Comparison of ENCODE assay signal across 8 mouse cellular contexts in the genomic region with DNA sequence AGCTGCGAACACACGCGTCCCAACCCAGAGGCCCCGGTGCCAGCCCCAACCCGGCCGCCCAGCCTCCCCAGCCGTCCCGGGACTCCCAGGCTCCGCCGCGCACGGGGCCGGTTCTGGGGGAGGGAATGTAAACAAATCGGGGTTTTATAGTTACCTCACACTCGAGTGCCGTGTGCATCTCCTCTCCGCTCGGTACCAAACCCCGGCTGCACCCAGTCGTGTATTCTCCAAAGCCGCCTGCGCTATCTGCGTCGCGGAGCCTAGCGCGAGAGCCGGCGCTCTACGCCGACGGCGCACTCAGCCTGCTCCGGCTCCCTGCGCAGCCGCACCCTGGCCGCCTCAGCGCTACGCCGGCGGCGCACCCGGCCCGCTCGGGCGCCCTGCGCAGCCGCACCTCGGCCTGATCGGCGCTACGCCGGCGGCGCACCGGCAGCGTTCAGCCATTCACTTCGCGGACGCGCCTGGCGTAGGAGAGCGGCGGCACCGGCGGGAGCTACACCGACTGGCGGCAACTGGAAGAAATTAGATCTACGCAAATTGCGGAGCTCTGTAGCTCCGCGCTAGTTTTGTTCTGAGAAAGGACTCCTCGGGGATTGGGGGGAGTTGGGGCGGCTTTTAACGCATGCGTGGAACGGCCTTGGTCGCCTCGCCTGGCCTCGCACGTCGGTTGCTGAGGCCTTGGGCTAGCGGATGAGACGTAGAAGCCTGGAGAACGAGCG. TPM values are rescaled to one million over a fixed set of nuclear protein-coding genes. Genes with fewer than 3 reads are reported as not detected.
DNase-seq lines count a peak whose midpoint lies in the region; ATAC-seq and TF ChIP-seq lines count a peak whose summit lies in the region.

No protein-coding gene starts in this region.

- peak; percentile 61 for TF ChIP-seq EP300 in liver, embryonic 14.5 days (IDR thresholded peaks at IDR 0.05; ENCODE audit: low read depth)
- peak; percentile 84 for TF ChIP-seq EP300 in stomach, postnatal 0 days (optimal IDR thresholded peaks at IDR 0.05)

- peak overlapping the region; percentile 72 for H3K4me2 ChIP-seq in heart, embryonic 15.5 days
- peak overlapping the region; percentile 81 for H3K4me2 ChIP-seq in liver, embryonic 14.5 days (ENCODE audit: low read depth)
- peak overlapping the region; percentile 62 for H3K4me2 ChIP-seq in neural tube, embryonic 11.5 days (ENCODE audit: low read depth)
- H3K4me2 ChIP-seq in stomach, postnatal 0 days (replicated peaks; ENCODE audit: low read depth), result peak overlapping the region; percentile 66

- H3K27me3 ChIP-seq in heart, embryonic 15.5 days, result no peaks in the 10 kb centered on the region
- H3K27me3 ChIP-seq in liver, embryonic 14.5 days (ENCODE audit: control insufficient read depth, insufficient read depth, low read length), result no peaks in the 10 kb centered on the region
- no peaks in the 10 kb centered on the region for H3K27me3 ChIP-seq in neural tube, embryonic 11.5 days (ENCODE audit: control insufficient read depth, insufficient read depth, low read length)
- H3K27me3 ChIP-seq in stomach, postnatal 0 days (ENCODE audit: control insufficient read depth, insufficient read depth, low read length), result no peaks in the 10 kb centered on the region

- WGBS in heart, embryonic 15.5 days, result under 1% methylated on average over 83 of the region's 86 CpGs
- WGBS in liver, embryonic 14.5 days (ENCODE audit: insufficient replicate concordance), result under 1% methylated on average over 86 of the region's 86 CpGs
- WGBS in neural tube, embryonic 11.5 days, result under 1% methylated on average over 85 of the region's 86 CpGs
- under 1% methylated on average over 86 of the region's 86 CpGs for WGBS in stomach, postnatal 0 days

- H3K4me1 ChIP-seq in brown adipose tissue, adult 24 weeks (ENCODE audit: control insufficient read depth, insufficient read depth, insufficient read length, low read length), result peaks cover 2% of the 10 kb centered on the region; the same call in 1 of the 2 replicates
- peaks cover 14% of the 10 kb centered on the region; the same call in 1 of the 2 replicates for H3K4me1 ChIP-seq in heart, embryonic 15.5 days (replicated peaks)
- peaks cover 3 to 6% of the 10 kb centered on the region in 2 experiments; a peak in 3 of 4 replicates for H3K4me1 ChIP-seq in liver, embryonic 14.5 days (replicated peaks; ENCODE audit: control insufficient read depth in 2 of 2, insufficient read depth in 2 of 2, low read length in 1 of 2)
- peaks cover 3% of the 10 kb centered on the region; the same call in 1 of the 2 replicates for H3K4me1 ChIP-seq in neural tube, embryonic 11.5 days (ENCODE audit: control insufficient read depth, insufficient read depth, low read length)
- no peaks in the 10 kb centered on the region for H3K4me1 ChIP-seq in stomach, postnatal 0 days (replicated peaks; ENCODE audit: control insufficient read depth, insufficient read depth)

- DNase-seq in CD4-positive, CD25-positive, alpha-beta regulatory T cell, adult 2 months (ENCODE audit: low read depth, low spot score), result peak; percentile 98
- peak; percentile 91 for DNase-seq in fibroblast of lung, adult 2 months (ENCODE audit: low read depth)
- peak; percentile 95 to 96 for DNase-seq in kidney, postnatal 25 days
- DNase-seq in liver, embryonic 14.5 days (ENCODE audit: low read depth in 3 of 3, low spot score in 3 of 3), result peak; percentile 82 to 87 (median 86)
- peak; percentile 99 for DNase-seq in neural tube, embryonic 11.5 days (ENCODE audit: low spot score)
- peak; percentile 98 for DNase-seq in stomach, postnatal 0 days (ENCODE audit: low spot score)

- no peak; the same call in 1 of the 2 replicates for TF ChIP-seq CTCF in liver, embryonic 14.5 days (IDR thresholded peaks at IDR 0.05; ENCODE audit: low read depth)
- peak; percentile 41 for TF ChIP-seq CTCF in stomach, postnatal 0 days (IDR thresholded peaks at IDR 0.05; ENCODE audit: low read depth)

- peak overlapping the region; percentile 82 for H3K4me3 ChIP-seq in brown adipose tissue, adult 24 weeks (ENCODE audit: insufficient read depth, low read depth, low read length)
- H3K4me3 ChIP-seq in heart, embryonic 15.5 days, result peak overlapping the region; percentile 91
- peak overlapping the region; percentile 77 to 94 for H3K4me3 ChIP-seq in liver, embryonic 14.5 days (ENCODE audit: insufficient read depth in 1 of 2, low read depth in 2 of 2, low read length in 2 of 2)
- H3K4me3 ChIP-seq in neural tube, embryonic 11.5 days (ENCODE audit: low read depth, low read length), result peak overlapping the region; percentile 91
- peak overlapping the region; percentile 99 for H3K4me3 ChIP-seq in stomach, postnatal 0 days (ENCODE audit: low read depth, low read length)

- ATAC-seq in heart, embryonic 15.5 days (replicated peaks; ENCODE audit: insufficient number of reproducible peaks, insufficient read depth, low FRiP score, low read depth), result peak; percentile 95
- peak; percentile 94 for ATAC-seq in liver, embryonic 14.5 days (ENCODE audit: insufficient read depth)
- ATAC-seq in neural tube, embryonic 11.5 days (ENCODE audit: insufficient read depth, low FRiP score, low TSS enrichment), result peak; percentile 94
- peak; percentile 95 for ATAC-seq in stomach, postnatal 0 days (ENCODE audit: low FRiP score, low TSS enrichment)

- H3K36me3 ChIP-seq in heart, embryonic 15.5 days, result no peaks in the 10 kb centered on the region
- no peaks in the 10 kb centered on the region for H3K36me3 ChIP-seq in liver, embryonic 14.5 days (replicated peaks; ENCODE audit: control insufficient read depth, insufficient read depth, low read depth)
- H3K36me3 ChIP-seq in neural tube, embryonic 11.5 days (ENCODE audit: control insufficient read depth, insufficient read depth, low read length), result no peaks in the 10 kb centered on the region
- H3K36me3 ChIP-seq in stomach, postnatal 0 days (ENCODE audit: control insufficient read depth, insufficient read depth, low read length), result no peaks in the 10 kb centered on the region

- no peaks in the 10 kb centered on the region for H3K9me3 ChIP-seq in heart, embryonic 15.5 days (replicated peaks)
- H3K9me3 ChIP-seq in liver, embryonic 14.5 days (ENCODE audit: control insufficient read depth, low read length), result no peaks in the 10 kb centered on the region
- no peaks in the 10 kb centered on the region for H3K9me3 ChIP-seq in neural tube, embryonic 11.5 days (ENCODE audit: control insufficient read depth, low read length)
- H3K9me3 ChIP-seq in stomach, postnatal 0 days (ENCODE audit: control insufficient read depth, low read length), result no peaks in the 10 kb centered on the region

- peak overlapping the region; percentile 98 for H3K9ac ChIP-seq in heart, embryonic 15.5 days
- H3K9ac ChIP-seq in liver, embryonic 14.5 days (replicated peaks), result peak overlapping the region; percentile 96
- H3K9ac ChIP-seq in neural tube, embryonic 11.5 days (ENCODE audit: low read length), result peak overlapping the region; percentile 94
- peak overlapping the region; percentile 100 for H3K9ac ChIP-seq in stomach, postnatal 0 days (ENCODE audit: low read length)

- peak overlapping the region; percentile 99 for H3K27ac ChIP-seq in brown adipose tissue, adult 24 weeks (replicated peaks; ENCODE audit: low read depth, low read length)
- peak overlapping the region; percentile 99 for H3K27ac ChIP-seq in heart, embryonic 15.5 days
- H3K27ac ChIP-seq in liver, embryonic 14.5 days, result peak overlapping the region; percentile 72
- peak overlapping the region; percentile 98 for H3K27ac ChIP-seq in neural tube, embryonic 11.5 days (ENCODE audit: low read depth, low read length)
- peak overlapping the region; percentile 100 for H3K27ac ChIP-seq in stomach, postnatal 0 days (replicated peaks)

RNA-seq across cellular contexts. Expression of gene Slc39a10, which starts 39.2 kb away (rescaled TPM):
- polyA plus RNA-seq in brown adipose tissue, adult 24 weeks (2012; ENCODE audit: insufficient read depth, insufficient read length, missing spikeins), result 4.4 and 9.2 TPM in 2 replicates
- 21.7 and 22.2 TPM in 2 replicates for polyA plus RNA-seq in heart, embryonic 15.5 days (2015; fragmentation: Nextera tagmentation; extraction: Ambion mirVana)
- polyA plus RNA-seq in liver, embryonic 14.5 days (2012; rRNA removed), result 1.7 and 2.2 TPM in 2 replicates
- 4.0 and 5.2 TPM in 2 replicates for polyA plus RNA-seq in liver, embryonic 14.5 days (2014; fragmentation: Nextera tagmentation; extraction: Ambion mirVana)
- 81.1 and 83.9 TPM in 2 replicates for polyA plus RNA-seq in neural tube, embryonic 11.5 days (2014; fragmentation: Nextera tagmentation; extraction: Ambion mirVana)
- 17.8 and 21.6 TPM in 2 replicates for polyA plus RNA-seq in stomach, postnatal 0 days (2015; fragmentation: Nextera tagmentation; extraction: Ambion mirVana)

Comparison
In these comparisons a context has a peak if more than half of its experiments do, and no peak if none do; other contexts are left out.
1. Peak in every context shown above with its lines: DNase-seq, ATAC-seq, H3K4me3 ChIP-seq and H3K27ac ChIP-seq.